Mouse (Mus musculus) ES-CJ7 (cell line): Measurements from ENCODE around the gene Limd2.

Experiments
- DNase-seq: peaks from one replicate; pipeline ENCODE4 v3.0.0; 2011; ENCODE audit warnings: low read depth, low spot score

Gene Limd2

DNA sequence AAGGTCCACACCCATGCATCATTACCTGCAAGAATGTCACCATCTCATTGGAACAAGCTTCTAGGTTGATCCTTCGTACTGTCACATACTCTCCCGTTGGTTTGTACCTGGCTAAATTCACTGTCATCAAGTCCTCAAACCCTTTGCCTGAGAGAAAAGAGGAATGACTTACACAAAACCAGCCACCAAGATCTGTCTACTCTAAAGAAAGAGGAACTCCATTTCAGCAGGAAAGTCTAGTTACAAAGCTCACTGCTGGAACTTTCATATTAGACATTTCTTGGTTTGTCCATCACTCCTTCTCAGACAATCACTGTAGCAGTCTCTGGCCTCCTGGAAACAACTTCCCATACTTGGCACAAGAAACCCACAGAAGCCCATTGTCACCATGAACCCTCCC, 12.6 kb upstream of the Limd2 start:
- no peak for DNase-seq

- peak; percentile 64 for DNase-seq
These were observed 10.1 kb upstream of the Limd2 start for GRCm38 (mm10) chr11:106170807-106171206.

DNA sequence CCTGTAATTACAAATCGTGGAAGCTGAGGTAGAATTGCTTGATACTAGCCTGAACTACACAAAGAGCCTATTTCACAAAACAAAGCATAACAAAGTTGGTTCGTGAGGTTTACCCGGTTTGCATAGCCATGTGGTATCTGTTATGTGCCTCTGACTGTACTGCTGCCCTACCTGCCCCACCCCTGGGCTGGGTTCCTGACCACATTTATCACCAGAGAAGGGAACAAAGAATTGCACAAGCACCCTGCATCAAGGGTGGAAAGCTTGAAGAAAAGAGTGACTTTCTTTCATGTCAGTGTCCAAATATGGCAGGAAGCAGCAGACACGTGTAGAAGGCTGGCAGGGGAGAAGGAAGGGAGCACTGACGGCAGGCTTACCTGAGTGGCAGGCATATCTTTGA, 6.8 kb upstream of the Limd2 start:
- no peak for DNase-seq

- no peak for DNase-seq
These were observed 4.0 kb upstream of the Limd2 start for GRCm38 (mm10) chr11:106164601-106165180.

- no peak for DNase-seq
These were observed 2.9 kb upstream of the Limd2 start for GRCm38 (mm10) chr11:106163546-106163945.

- no peak for DNase-seq
These were observed 1.6 kb upstream of the Limd2 start for GRCm38 (mm10) chr11:106162237-106162636.

- DNase-seq, result peak; percentile 52
These were observed 479 bp downstream of the Limd2 start for GRCm38 (mm10) chr11:106159921-106160840.

- DNase-seq, result no peak
These were observed 1.3 kb downstream of the Limd2 start for GRCm38 (mm10) chr11:106159216-106159920.

GRCm38 (mm10) chr11:106158930-106159215, 1.8 kb downstream of the Limd2 start:
- DNase-seq, result no peak

- DNase-seq, result no peak
These were observed 2.4 kb downstream of the Limd2 start for GRCm38 (mm10) chr11:106158081-106158929.

- DNase-seq, result no peak
These were observed 3.5 kb downstream of the Limd2 start for GRCm38 (mm10) chr11:106157154-106157553.

GRCm38 (mm10) chr11:106156257-106156656, 4.4 kb downstream of the Limd2 start:
- DNase-seq, result no peak

GRCm38 (mm10) chr11:106155761-106156160, 4.9 kb downstream of the Limd2 start:
- DNase-seq, result no peak

GRCm38 (mm10) chr11:106154770-106155169, 5.9 kb downstream of the Limd2 start:
- DNase-seq, result no peak

DNA sequence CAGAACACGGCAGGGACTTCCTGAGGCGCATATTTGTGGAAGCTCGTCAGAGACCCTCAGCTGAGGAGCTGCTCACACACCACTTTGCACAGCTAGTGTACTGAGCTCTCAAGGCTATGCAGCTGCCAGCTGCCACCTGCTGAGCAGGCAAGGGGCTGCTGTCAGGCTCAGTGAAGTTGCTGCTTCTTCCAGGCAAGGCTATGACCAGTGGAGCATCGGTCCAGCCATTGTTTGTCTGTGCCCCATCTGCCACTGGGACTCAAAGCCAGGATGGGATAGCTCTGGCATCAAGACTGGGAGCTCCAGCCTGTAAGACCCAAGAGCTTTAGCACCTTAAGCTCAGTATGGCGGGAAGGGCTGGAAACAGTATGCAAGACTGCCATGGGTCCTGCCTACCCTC, 6.6 kb downstream of the Limd2 start:
- DNase-seq, result no peak

- DNase-seq, result no peak
These were observed 8.5 kb downstream of the Limd2 start for GRCm38 (mm10) chr11:106152132-106152531.

- DNase-seq, result no peak
These were observed 9.4 kb downstream of the Limd2 start for GRCm38 (mm10) chr11:106151219-106151618.

GRCm38 (mm10) chr11:106134580-106135528, 25.8 kb downstream of the Limd2 start:
- peak; percentile 36 for DNase-seq

DNA sequence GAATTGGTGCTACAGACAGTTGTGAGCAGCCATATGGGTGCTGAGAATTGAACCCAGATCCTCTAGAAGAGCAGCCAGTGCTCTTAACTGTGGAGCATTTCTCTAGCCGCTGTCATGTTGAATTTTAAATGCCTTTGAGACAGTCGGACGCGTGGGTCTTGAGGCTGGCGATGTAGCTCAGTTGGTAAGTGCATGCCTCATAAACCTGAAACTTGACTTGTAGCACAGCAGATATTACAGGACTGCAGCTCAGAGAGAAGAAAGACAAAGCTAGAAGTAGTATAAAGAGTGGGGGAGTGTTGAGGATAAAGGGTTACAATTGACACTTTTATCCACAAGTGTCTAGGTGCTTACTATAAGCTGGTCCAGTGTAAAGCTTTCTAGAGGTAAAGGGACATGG, 28.1 kb downstream of the Limd2 start:
- DNase-seq, result no peak

DNA sequence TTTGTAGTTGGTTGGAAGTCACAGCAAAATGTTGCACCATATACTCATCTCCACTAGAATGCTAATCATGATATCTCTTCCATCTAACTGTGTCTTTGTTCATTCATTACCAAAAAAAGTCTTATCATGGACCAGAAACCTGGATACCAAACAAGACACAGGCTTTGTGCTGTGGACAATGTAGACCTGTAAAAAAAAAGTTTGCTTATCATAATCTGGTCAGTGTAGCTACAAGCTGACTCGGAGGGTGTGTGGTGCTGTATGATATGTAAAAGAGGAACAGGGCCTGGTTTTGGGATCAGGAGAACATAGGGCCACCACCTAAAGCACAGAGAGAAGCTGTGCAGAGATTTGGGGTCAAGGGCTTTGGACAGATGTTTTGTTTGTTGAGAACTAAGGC, 31.2 kb downstream of the Limd2 start:
- no peak for DNase-seq
